Mouse (Mus musculus) ES-E14 (cell line): Measurements from ENCODE around the gene Slc24a4.

Source experiments
- CHD2 ChIP-seq: IDR thresholded peaks from 2 replicates; pipeline ENCODE4 v1.6.1; 2014; ENCODE audit warnings: mild to moderate bottlenecking, low read depth, low read length, inconsistent platforms
- HCFC1 ChIP-seq: IDR thresholded peaks from 2 replicates; pipeline ENCODE4 v1.6.1; 2012; ENCODE audit warnings: low read length, inconsistent platforms, borderline replicate concordance; ENCODE audit not compliant: insufficient read depth
- MAFK ChIP-seq: IDR thresholded peaks from 2 replicates; pipeline ENCODE4 v1.6.1; 2014; ENCODE audit warnings: mild to moderate bottlenecking, low read depth, low read length, inconsistent platforms; ENCODE audit not compliant: insufficient read depth
- ZC3H11A ChIP-seq: IDR thresholded peaks from 2 replicates; pipeline ENCODE4 v1.6.1; 2012; ENCODE audit warnings: low read depth, mild to moderate bottlenecking, inconsistent platforms, low read length, borderline replicate concordance
- ZNF384 ChIP-seq: IDR thresholded peaks from 2 replicates; pipeline ENCODE4 v1.6.1; 2012; ENCODE audit warnings: low read depth, low read length, inconsistent platforms

DNA sequence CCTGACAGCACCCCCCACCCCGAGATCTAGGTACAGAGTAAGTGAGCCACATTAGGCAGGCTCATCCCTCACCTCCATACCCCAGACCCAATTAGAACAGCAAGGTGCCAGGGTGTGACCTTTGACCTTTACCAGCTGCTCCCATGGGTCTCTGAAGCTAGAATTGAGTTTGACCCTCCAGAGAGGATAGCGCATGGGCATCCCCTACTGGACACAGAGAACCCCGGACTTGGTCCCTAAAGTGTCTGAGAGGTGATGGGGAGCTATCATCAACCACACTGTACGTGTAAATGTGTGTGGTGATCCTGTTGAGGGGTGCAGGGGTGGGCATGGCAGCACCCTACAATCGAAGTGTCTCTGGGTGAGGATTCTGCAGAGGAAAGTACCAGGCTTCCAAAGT, 44.8 kb downstream of the Slc24a4 start:
- no peak for TF ChIP-seq HCFC1
- no peak for TF ChIP-seq MAFK
- no peak for TF ChIP-seq ZC3H11A
- no peak for TF ChIP-seq CHD2
- TF ChIP-seq ZNF384 = no peak
